Mouse (Mus musculus) kidney, embryonic 15.5 days (tissue): ENCODE results near the gene Gars. TPM values are rescaled to one million over a fixed set of nuclear protein-coding genes. Genes with fewer than 3 reads are reported as not detected.

Source experiments
- ATAC-seq: fragments of 200-750 bp; cut with Nextera tagmentation; replicated peaks from 2 replicates; pipeline ENCODE4 v1.8.0; 2017; ENCODE audit warnings: moderate TSS enrichment; ENCODE audit not compliant: low FRiP score
- H3K27ac ChIP-seq: fragments of 300-500 bp; sonication (generic); 2 replicates; pipeline ENCODE4 v1.5.1; 2015; ENCODE audit warnings: mild to moderate bottlenecking, inconsistent platforms
- H3K27me3 ChIP-seq: fragments of 300-500 bp; sonication (generic); 2 replicates; pipeline ENCODE4 v1.6.1; 2015; ENCODE audit warnings: inconsistent platforms
- H3K36me3 ChIP-seq: fragments of 300-500 bp; sonication (generic); 2 replicates; pipeline ENCODE4 v1.6.1; 2015; ENCODE audit warnings: inconsistent platforms
- H3K4me1 ChIP-seq: fragments of 300-500 bp; sonication (generic); 2 replicates; pipeline ENCODE4 v1.6.1; 2015; ENCODE audit warnings: inconsistent platforms
- H3K4me2 ChIP-seq: fragments of 300-500 bp; sonication (generic); 2 replicates; pipeline ENCODE4 v1.6.1; 2015; ENCODE audit warnings: moderate library complexity, mild to moderate bottlenecking, inconsistent platforms
- H3K4me3 ChIP-seq: fragments of 300-500 bp; sonication (generic); replicated peaks from 2 replicates; pipeline ENCODE4 v1.5.1; 2015; ENCODE audit warnings: mild to moderate bottlenecking, inconsistent platforms
- H3K9ac ChIP-seq: fragments of 300-500 bp; sonication (generic); 2 replicates; pipeline ENCODE4 v1.6.1; 2015; ENCODE audit warnings: mild to moderate bottlenecking, inconsistent platforms
- H3K9me3 ChIP-seq: fragments of 300-500 bp; sonication (generic); replicated peaks from 2 replicates; pipeline ENCODE4 v1.6.1; 2016; ENCODE audit warnings: inconsistent platforms
- WGBS: fragments of 180-500 bp; shearing (Covaris S2); methylation state at CpG from one replicate; pipeline ENCODE4 v1.1.7; 2015; ENCODE audit warnings: mixed read lengths; 5-methylcytosine and 5-hydroxymethylcytosine counted together
- polyA plus RNA-seq: library from polyadenylated mRNA; unstranded; fragments of >200 nt; fragmentation: Nextera tagmentation; extraction: Ambion mirVana; gene quantifications from 2 replicates; pipeline ENCODE4 v1.2.1, GENCODE M21; 2015

The Gars gene
- polyA plus RNA-seq, 1 experiment from 2014 or later = 141 TPM

DNA sequence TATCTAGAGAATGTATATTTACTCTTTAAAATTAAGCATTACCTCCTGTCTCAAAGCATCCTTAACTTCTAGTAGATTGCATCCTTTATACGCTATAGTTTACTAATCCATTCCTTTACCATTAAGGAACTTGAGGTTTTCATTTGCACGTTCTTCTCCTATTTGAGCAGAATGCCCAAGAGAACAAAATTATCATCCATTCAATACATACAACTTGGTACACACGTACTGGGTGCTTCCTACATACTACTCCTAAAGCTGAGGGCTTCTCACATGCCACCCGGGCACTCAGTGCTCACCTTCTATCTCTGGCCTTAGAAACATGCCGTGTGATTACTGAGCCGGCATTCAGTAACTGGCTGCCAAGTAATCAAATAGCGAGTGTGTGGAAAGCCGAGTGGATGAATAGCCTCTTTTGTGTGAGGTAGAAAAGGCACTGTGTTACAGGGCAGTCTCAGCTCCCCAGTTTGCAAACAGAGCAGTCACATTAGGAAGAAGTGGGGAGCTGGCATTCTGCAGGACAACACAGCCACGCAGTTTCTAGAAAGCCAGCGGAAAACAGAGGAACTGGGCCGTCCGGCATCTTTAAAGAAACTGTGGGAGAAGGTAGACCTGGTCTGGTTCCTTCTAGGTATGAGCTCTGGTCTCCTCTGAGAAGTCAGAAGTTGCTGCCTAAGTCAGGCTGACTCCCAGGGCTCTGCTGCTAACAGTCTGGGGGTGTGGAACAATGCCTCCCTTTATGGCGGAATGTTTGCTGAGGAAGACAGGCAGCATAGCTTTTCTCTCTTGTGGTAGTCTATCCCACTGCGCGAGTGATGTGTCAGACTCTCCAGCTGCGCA is 28.2 kb upstream of the Gars start:
- Histone ChIP-seq H3K4me2 (0 out of 2 replicates have a peak overlapping the region, but pooled peaks have one; percentile 21), H3K4me1 (no peaks in the 10 kb centered on the region), H3K27me3 (peaks cover 6% of the 10 kb centered on the region; the same call in 1 of the 2 replicates), H3K27ac (no peak overlapping the region), H3K9ac (no peak overlapping the region), H3K4me3 (no peak overlapping the region), H3K9me3 (no peaks in the 10 kb centered on the region), H3K36me3 (no peaks in the 10 kb centered on the region)
- no peak for ATAC-seq
- 40% methylated on average over 16 of the region's 16 CpGs for whole genome bisulfite sequencing

DNA sequence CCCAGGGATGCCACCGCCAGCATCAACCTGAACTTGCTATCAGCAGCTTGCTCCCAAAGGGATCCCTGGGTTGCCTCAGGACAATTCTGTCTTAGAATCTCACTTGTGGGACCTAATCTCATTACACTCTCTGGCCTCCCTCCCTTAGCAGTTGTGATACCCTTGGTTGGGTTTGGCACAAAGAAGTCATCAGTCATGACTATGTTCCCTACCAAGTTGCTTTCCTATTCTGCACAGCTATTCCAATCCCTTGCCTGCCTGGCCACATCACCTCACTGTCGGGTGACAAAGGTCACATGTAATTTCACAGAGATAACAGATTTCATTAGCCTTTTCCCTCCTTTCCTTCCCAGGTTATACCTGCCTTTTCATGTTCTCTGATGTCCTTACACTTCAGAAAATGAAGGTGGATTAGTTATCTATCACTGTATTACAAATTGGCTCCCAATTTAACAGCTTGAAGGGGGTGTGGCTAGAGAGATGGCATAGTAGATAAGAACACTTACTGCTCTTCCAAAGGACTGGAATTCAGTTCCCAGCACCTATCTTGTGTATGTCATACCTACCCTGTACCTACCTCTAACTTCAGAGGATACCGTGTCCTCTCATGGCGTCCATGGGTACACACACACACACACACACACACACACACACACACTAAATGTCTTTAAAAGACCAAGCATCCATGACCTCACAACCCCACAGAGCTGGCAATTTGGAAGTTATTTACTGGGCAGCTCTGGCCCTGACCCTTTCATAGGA is 27.3 kb upstream of the Gars start:
- Histone ChIP-seq H3K4me2 (no peak overlapping the region), H3K4me3 (no peak overlapping the region), H3K4me1 (no peaks in the 10 kb centered on the region), H3K9me3 (no peaks in the 10 kb centered on the region), H3K36me3 (no peaks in the 10 kb centered on the region), H3K27me3 (peaks cover 6% of the 10 kb centered on the region; the same call in 1 of the 2 replicates), H3K9ac (no peak overlapping the region), H3K27ac (no peak overlapping the region)
- 71% methylated on average over 4 of the region's 4 CpGs for WGBS
- no peak for ATAC-seq

DNA sequence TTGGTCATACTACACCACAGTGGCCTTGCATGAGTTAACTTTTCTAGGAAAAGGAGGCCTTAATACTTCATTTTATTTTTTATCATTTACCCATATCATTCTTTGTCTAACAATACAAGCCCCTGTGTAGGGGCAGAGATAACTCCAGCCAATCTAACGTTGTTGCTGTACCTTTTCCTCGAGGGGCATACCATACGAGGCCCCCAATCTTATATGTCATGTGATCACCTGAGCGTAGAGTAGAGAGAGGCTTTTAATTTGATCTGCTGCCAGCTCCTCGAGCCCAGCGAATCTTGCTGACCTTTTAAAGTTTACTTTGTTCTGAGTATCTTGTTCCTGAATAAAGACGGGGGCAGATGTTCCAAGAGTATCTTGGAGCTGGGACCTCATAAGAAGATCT is 25.3 kb upstream of the Gars start:
- H3K4me3 ChIP-seq = no peak overlapping the region
- no peak overlapping the region for H3K4me2 ChIP-seq
- no peaks in the 10 kb centered on the region for H3K9me3 ChIP-seq
- no peaks in the 10 kb centered on the region for H3K36me3 ChIP-seq
- 44% methylated on average over 7 of the region's 7 CpGs for whole genome bisulfite sequencing
- H3K4me1 ChIP-seq = peaks cover 7% of the 10 kb centered on the region
- no peak for ATAC-seq
- H3K9ac ChIP-seq = no peak overlapping the region
- H3K27me3 ChIP-seq = peaks cover 6% of the 10 kb centered on the region; the same call in 1 of the 2 replicates
- H3K27ac ChIP-seq = no peak overlapping the region

DNA sequence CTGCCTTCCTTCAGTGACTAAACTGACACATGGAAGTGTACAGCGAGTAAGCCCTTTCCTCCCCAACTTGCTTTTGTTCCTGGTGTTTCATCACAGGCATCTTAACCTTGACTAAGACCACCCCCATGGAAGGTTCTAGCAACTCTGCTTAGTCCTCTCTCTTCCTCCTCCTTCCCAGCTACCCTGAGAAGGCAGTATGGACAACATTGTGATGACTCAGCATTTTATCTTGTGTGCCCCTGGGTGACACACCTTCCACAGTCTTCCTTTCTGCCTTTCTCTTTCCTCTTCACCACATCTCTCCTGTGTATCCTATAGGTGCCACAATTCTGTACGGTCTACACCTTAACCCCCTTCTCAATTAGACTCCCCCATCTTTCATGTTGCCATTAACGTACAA is 23.6 kb upstream of the Gars start:
- WGBS = 80% methylated on average over 3 of the region's 3 CpGs
- Histone ChIP-seq H3K9me3 (no peaks in the 10 kb centered on the region), H3K9ac (no peak overlapping the region), H3K36me3 (no peaks in the 10 kb centered on the region), H3K4me3 (no peak overlapping the region), H3K27ac (no peak overlapping the region), H3K4me2 (no peak overlapping the region), H3K4me1 (peaks cover 7% of the 10 kb centered on the region), H3K27me3 (peaks cover 6% of the 10 kb centered on the region; the same call in 1 of the 2 replicates)
- no peak for ATAC-seq

DNA sequence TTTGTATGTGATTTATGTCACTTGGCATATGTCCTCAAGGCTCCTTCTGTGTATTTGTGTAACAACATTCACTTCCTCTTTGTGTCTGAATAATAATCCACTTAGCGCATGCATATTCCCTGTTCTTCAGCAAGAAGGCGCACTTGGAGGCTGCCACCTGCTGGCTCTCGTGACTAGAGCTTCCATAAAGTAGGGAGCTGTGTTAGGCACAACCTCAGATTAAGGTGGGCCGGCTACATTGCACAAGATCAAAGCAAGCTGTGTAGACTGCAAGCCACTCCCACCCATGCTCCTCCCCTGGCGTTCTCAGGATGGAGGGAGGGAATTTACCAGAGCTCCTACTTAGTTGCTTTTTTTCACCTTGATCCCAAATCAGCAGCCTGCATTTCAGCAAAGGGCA is 21.6 kb upstream of the Gars start:
- Histone ChIP-seq H3K27ac (no peak overlapping the region), H3K9me3 (no peaks in the 10 kb centered on the region), H3K9ac (no peak overlapping the region), H3K4me1 (peaks cover 7% of the 10 kb centered on the region), H3K4me3 (no peak overlapping the region), H3K27me3 (no peaks in the 10 kb centered on the region; the same call in 1 of the 2 replicates), H3K4me2 (peak overlapping the region; percentile 45; the same call in 1 of the 2 replicates), H3K36me3 (no peaks in the 10 kb centered on the region)
- peak; percentile 68 for ATAC-seq
- 19% methylated on average over 5 of the region's 5 CpGs for WGBS

DNA sequence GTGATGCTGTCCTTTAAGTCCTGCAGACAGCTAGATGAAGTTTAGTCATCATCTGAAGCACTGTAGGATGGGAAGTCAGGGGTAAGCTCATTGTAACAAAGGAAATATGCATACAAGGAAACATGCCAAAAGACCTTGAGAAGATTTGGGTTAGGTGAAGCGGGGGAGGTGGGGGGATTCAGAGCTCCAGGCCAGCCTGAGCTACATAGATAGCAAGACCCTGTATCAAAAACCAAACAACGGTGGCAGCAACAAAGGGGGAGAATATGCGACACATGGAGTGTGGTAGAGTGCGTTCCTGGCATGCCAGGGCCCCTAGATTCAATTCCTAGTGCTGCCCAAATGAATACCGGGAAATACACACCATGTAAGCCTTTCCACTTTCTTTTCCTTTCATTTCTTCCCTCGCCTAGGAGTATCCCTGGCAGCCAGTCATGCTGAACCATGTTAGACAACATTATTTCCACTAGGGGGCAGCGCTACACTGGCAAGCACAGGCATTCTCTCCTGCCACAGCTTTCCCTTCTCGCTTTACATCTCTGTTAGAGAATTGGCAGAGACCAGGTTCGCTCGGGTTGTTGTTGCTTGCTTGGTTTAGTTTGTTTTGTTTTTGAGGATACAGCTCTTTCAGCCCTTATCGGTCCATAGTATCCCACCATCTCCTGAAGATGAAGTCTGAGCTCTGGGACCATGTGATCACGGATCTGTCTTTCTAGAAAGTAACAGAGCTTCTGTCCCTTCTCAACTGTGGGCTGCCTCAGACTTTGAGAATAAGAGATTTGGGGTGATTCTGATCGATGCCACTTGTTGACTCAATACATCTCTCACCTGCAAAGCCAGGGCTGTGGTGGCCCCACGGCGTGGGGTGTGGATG is 20.9 kb upstream of the Gars start:
- H3K4me2 ChIP-seq = peak overlapping the region; percentile 45
- ATAC-seq = peak; percentile 78

DNA sequence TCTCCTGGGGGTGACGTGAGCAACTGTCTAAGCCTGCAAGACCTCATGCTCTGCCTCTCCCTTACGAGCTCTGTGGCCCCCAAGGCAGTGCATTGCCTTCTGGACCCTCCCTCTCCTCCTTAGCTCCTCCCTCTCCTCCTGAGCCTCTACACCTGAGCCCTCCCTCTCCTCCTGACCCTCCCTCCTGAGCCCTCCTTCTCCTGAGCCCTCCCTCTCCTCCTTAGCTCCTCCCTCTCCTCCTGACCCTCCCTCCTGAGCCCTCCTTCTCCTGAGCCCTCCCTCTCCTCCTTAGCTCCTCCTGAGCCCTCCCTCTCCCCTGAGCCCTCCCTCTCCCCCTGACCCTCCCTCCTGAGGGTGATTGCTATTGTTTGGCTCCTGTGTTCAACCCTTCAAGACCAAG is 19.4 kb upstream of the Gars start:
- Histone ChIP-seq H3K36me3 (no peaks in the 10 kb centered on the region), H3K4me1 (peaks cover 7% of the 10 kb centered on the region), H3K9me3 (no peaks in the 10 kb centered on the region), H3K9ac (no peak overlapping the region), H3K4me3 (no peak overlapping the region), H3K4me2 (no peak overlapping the region), H3K27me3 (no peaks in the 10 kb centered on the region; the same call in 1 of the 2 replicates), H3K27ac (no peak overlapping the region)
- 84% methylated on average over 2 of the region's 2 CpGs for WGBS
- ATAC-seq = no peak

More for the DNA sequence above, 20.9 kb upstream of the Gars start:
- Histone ChIP-seq H3K9ac (no peak overlapping the region), H3K27me3 (no peaks in the 10 kb centered on the region; the same call in 1 of the 2 replicates), H3K36me3 (no peaks in the 10 kb centered on the region), H3K9me3 (no peaks in the 10 kb centered on the region), H3K4me1 (peaks cover 7% of the 10 kb centered on the region), H3K27ac (no peak overlapping the region), H3K4me3 (no peak overlapping the region)
- WGBS = 26% methylated on average over 15 of the region's 15 CpGs

DNA sequence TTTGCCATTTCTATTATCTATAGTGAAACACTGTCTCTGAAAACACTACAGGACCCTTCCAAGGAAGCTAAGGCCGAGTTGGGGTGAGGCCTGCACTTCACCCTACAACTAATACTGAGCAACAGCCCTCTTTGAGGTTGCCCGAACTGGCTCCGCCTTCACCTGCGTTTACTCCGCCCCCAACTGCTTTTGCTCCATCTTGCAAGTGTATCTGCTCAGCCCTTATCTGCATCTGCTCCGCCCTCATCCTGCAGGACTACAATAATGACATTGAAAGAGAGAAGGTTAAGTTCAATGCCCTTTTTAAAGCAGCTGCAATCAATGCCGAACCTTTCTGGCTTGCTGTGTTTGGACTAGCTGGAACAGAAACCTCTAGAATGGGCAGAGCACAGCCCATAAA is 16.0 kb upstream of the Gars start:
- Histone ChIP-seq H3K9me3 (no peaks in the 10 kb centered on the region), H3K4me1 (peaks cover 1% of the 10 kb centered on the region), H3K36me3 (no peaks in the 10 kb centered on the region), H3K27ac (no peak overlapping the region), H3K4me3 (no peak overlapping the region), H3K9ac (no peak overlapping the region), H3K27me3 (no peaks in the 10 kb centered on the region; the same call in 1 of the 2 replicates), H3K4me2 (no peak overlapping the region)
- no peak for ATAC-seq
- 83% methylated on average over 7 of the region's 7 CpGs for WGBS

GRCm38 (mm10) chr6:55027642-55028041 is 10.2 kb upstream of the Gars start:
- WGBS = 74% methylated on average over 2 of the region's 2 CpGs
- H3K4me1 ChIP-seq = no peaks in the 10 kb centered on the region
- no peak overlapping the region for H3K4me3 ChIP-seq
- H3K27me3 ChIP-seq = no peaks in the 10 kb centered on the region
- H3K36me3 ChIP-seq = no peaks in the 10 kb centered on the region
- no peak overlapping the region for H3K27ac ChIP-seq
- no peaks in the 10 kb centered on the region for H3K9me3 ChIP-seq
- no peak overlapping the region for H3K9ac ChIP-seq
- no peak for ATAC-seq
- no peak overlapping the region for H3K4me2 ChIP-seq

GRCm38 (mm10) chr6:55036731-55037130 is 1.1 kb upstream of the Gars start:
- no peaks in the 10 kb centered on the region for H3K27me3 ChIP-seq
- peaks cover 12% of the 10 kb centered on the region for H3K4me1 ChIP-seq
- no peaks in the 10 kb centered on the region for H3K9me3 ChIP-seq
- H3K4me3 ChIP-seq = no peak overlapping the region
- H3K4me2 ChIP-seq = no peak overlapping the region
- 90% methylated on average over 4 of the region's 4 CpGs for WGBS
- H3K36me3 ChIP-seq = no peaks in the 10 kb centered on the region
- H3K27ac ChIP-seq = no peak overlapping the region
- no peak overlapping the region for H3K9ac ChIP-seq
- no peak for ATAC-seq

- peaks cover 19% of the 10 kb centered on the region for H3K4me1 ChIP-seq
- peak overlapping the region; percentile 94; the same call in 1 of the 2 replicates for H3K27ac ChIP-seq
- H3K9me3 ChIP-seq = no peaks in the 10 kb centered on the region
- peak overlapping the region; percentile 93 for H3K9ac ChIP-seq
- 0 out of 2 replicates have a peak, but pooled peaks have one; percentile 24 for ATAC-seq
- H3K27me3 ChIP-seq = no peaks in the 10 kb centered on the region
- peak overlapping the region; percentile 98 for H3K4me3 ChIP-seq
- WGBS = 2% methylated on average over 12 of the region's 12 CpGs
- H3K4me2 ChIP-seq = peak overlapping the region; percentile 80
- H3K36me3 ChIP-seq = no peaks in the 10 kb centered on the region
Measured at GRCm38 (mm10) chr6:55038671-55039445, 1.1 kb downstream of the Gars start.
